10 mouse cellular contexts compared by ENCODE assay signal in genomic region chr13:55468851-55469560, GRCm38 (mm10). TPM values are rescaled to one million over a fixed set of nuclear protein-coding genes. Genes with fewer than 3 reads are reported as not detected.
DNase-seq lines count a peak whose midpoint lies in the region; ATAC-seq and TF ChIP-seq lines count a peak whose summit lies in the region.
"Had no signal": no experiment of that assay in that cellular context is flagged by ENCODE, and none has a peak within 500 bp of the region (broad histone marks: within the 10 kb centered on the region; RNA-seq: fewer than 3 reads in every experiment).

No protein-coding gene starts in this region.

- WGBS in kidney, postnatal 0 days: 47% methylated on average over 13 of the region's 13 CpGs
- WGBS in kidney, embryonic 15.5 days: 51% methylated on average over 13 of the region's 13 CpGs

- no peak overlapping the region for H3K4me3 ChIP-seq in kidney, postnatal 0 days (replicated peaks; ENCODE audit: low read depth, low read length)
- no peak overlapping the region for H3K4me3 ChIP-seq in kidney, embryonic 15.5 days (replicated peaks)
- H3K4me3 ChIP-seq in ES-Bruce4 (ENCODE audit: low read depth, low read length): no peak overlapping the region
- H3K4me3 ChIP-seq: neural tube, embryonic 12.5 days had no signal

- no peak overlapping the region for H3K27ac ChIP-seq in kidney, postnatal 0 days
- H3K27ac ChIP-seq in kidney, embryonic 15.5 days: no peak overlapping the region
- H3K27ac ChIP-seq in ES-Bruce4 (ENCODE audit: insufficient read depth, low read length): no peak overlapping the region
- H3K27ac ChIP-seq: neural tube, embryonic 12.5 days had no signal

- no peak overlapping the region for H3K9ac ChIP-seq in kidney, postnatal 0 days (ENCODE audit: low read depth, low read length)
- H3K9ac ChIP-seq in kidney, embryonic 15.5 days: no peak overlapping the region
- no peak overlapping the region for H3K9ac ChIP-seq in ES-Bruce4 (ENCODE audit: low read depth, poor library complexity, severe bottlenecking)
- H3K9ac ChIP-seq: neural tube, embryonic 12.5 days had no signal

- no peaks in the 10 kb centered on the region for H3K9me3 ChIP-seq in kidney, postnatal 0 days (replicated peaks; ENCODE audit: low read length)
- no peaks in the 10 kb centered on the region for H3K9me3 ChIP-seq in kidney, embryonic 15.5 days (replicated peaks)
- no peaks in the 10 kb centered on the region for H3K9me3 ChIP-seq in ES-Bruce4 (replicated peaks; ENCODE audit: control insufficient read depth, insufficient read depth, low read length, poor library complexity, severe bottlenecking)
- H3K9me3 ChIP-seq: neural tube, embryonic 12.5 days had no signal

- no peak for ATAC-seq in kidney, postnatal 0 days (replicated peaks; ENCODE audit: low FRiP score, low read depth)
- no peak for ATAC-seq in kidney, embryonic 15.5 days (replicated peaks; ENCODE audit: low FRiP score)

- TF ChIP-seq EP300 in ES-Bruce4 (IDR thresholded peaks at IDR 0.05; ENCODE audit: insufficient read depth, low read depth, low read length): no peak

- no peak overlapping the region for H3K4me2 ChIP-seq in kidney, postnatal 0 days (ENCODE audit: low read length)
- no peak overlapping the region for H3K4me2 ChIP-seq in kidney, embryonic 15.5 days
- H3K4me2 ChIP-seq: neural tube, embryonic 12.5 days had no signal

- no peaks in the 10 kb centered on the region for H3K27me3 ChIP-seq in kidney, postnatal 0 days (ENCODE audit: insufficient read depth, low read length)
- 0 out of 2 replicates have a peak, but pooled peaks cover 8% of the 10 kb centered on the region for H3K27me3 ChIP-seq in kidney, embryonic 15.5 days
- no peaks in the 10 kb centered on the region for H3K27me3 ChIP-seq in ES-Bruce4 (ENCODE audit: control insufficient read depth, insufficient read depth, low read length, poor library complexity, severe bottlenecking)
- H3K27me3 ChIP-seq: neural tube, embryonic 12.5 days had no signal

- no peak for TF ChIP-seq POLR2A in ES-Bruce4 (IDR thresholded peaks at IDR 0.05; ENCODE audit: insufficient read depth, low read length)
- no peak for TF ChIP-seq POLR2A in brain, embryonic 14.5 days (IDR thresholded peaks at IDR 0.05; ENCODE audit: borderline replicate concordance, extremely low read depth, insufficient read depth, insufficient read length, poor library complexity, severe bottlenecking)

- peak; percentile 83 for DNase-seq in kidney, postnatal 0 days (ENCODE audit: low spot score)
- peak; percentile 61 for DNase-seq in brain, embryonic 14.5 days (ENCODE audit: low read depth)
- peak; percentile 78 for DNase-seq in lung, postnatal 10 days
- no peak for DNase-seq in layer of hippocampus, postnatal 25 days (ENCODE audit: extremely low spot score in 1 of 2, low spot score in 1 of 2)
- DNase-seq in yolk sac, embryonic 10.5 days (ENCODE audit: low spot score): no peak
- no peak for DNase-seq in right cerebral cortex, adult 2 months (ENCODE audit: low spot score in 2 of 2)

- no peaks in the 10 kb centered on the region for H3K36me3 ChIP-seq in kidney, postnatal 0 days (ENCODE audit: insufficient read depth, low read length)
- H3K36me3 ChIP-seq in kidney, embryonic 15.5 days: peaks cover 4% of the 10 kb centered on the region
- no peaks in the 10 kb centered on the region for H3K36me3 ChIP-seq in ES-Bruce4 (ENCODE audit: control insufficient read depth, insufficient read depth, low read length, poor library complexity, severe bottlenecking)

- TF ChIP-seq CTCF in kidney, postnatal 0 days (IDR thresholded peaks at IDR 0.05; ENCODE audit: low read depth): peak; percentile 69
- TF ChIP-seq CTCF in ES-Bruce4 (IDR thresholded peaks at IDR 0.05; ENCODE audit: low read depth, low read length): peak; percentile 37
- peak; percentile 47; the same call in 1 of the 2 replicates for TF ChIP-seq CTCF in brain, embryonic 14.5 days (IDR thresholded peaks at IDR 0.05; ENCODE audit: borderline replicate concordance, extremely low read depth, insufficient read depth, insufficient read length)

- H3K4me1 ChIP-seq in kidney, postnatal 0 days (replicated peaks; ENCODE audit: insufficient read depth, low read length): peaks cover 12% of the 10 kb centered on the region; the same call in 1 of the 2 replicates
- H3K4me1 ChIP-seq in kidney, embryonic 15.5 days: peaks cover 47% of the 10 kb centered on the region
- H3K4me1 ChIP-seq in ES-Bruce4 (ENCODE audit: control insufficient read depth, insufficient read depth, low read length): no peaks in the 10 kb centered on the region

RNA-seq across cellular contexts. Expression of gene Prr7, which starts 4.9 kb away (rescaled TPM):
- polyA plus RNA-seq in kidney, postnatal 0 days (2015; fragmentation: Nextera tagmentation; extraction: Ambion mirVana): 0.63 and 0.75 TPM in 2 replicates
- polyA plus RNA-seq in kidney, embryonic 15.5 days (2015; fragmentation: Nextera tagmentation; extraction: Ambion mirVana): 0.70 and 0.75 TPM in 2 replicates
- polyA plus RNA-seq in ES-Bruce4 (2011; ENCODE audit: insufficient read depth, insufficient read length, low read depth, missing spikeins): 3.1 and 3.4 TPM in 2 replicates
- 75.5 and 77.4 TPM in 2 replicates for polyA plus RNA-seq in brain, embryonic 14.5 days (2012; rRNA removed)
- total RNA-seq in layer of hippocampus, postnatal 25 days (2021): 10 to 100 TPM; 96.9 to 97.3 TPM

RNA-seq across cellular contexts. Expression of gene Dbn1, which starts 18.9 kb away (rescaled TPM):
- polyA plus RNA-seq in kidney, postnatal 0 days (2015; fragmentation: Nextera tagmentation; extraction: Ambion mirVana): 104 and 125 TPM in 2 replicates
- 168 and 193 TPM in 2 replicates for polyA plus RNA-seq in kidney, embryonic 15.5 days (2015; fragmentation: Nextera tagmentation; extraction: Ambion mirVana)
- 43.6 and 44.3 TPM in 2 replicates for polyA plus RNA-seq in ES-Bruce4 (2011; ENCODE audit: insufficient read depth, insufficient read length, low read depth, missing spikeins)
- 809 and 867 TPM in 2 replicates for polyA plus RNA-seq in brain, embryonic 14.5 days (2012; rRNA removed)
- total RNA-seq in layer of hippocampus, postnatal 25 days (2021): 100 to 1,000 TPM; 356 to 398 TPM

RNA-seq across cellular contexts. Expression of gene Grk6, which starts 24.1 kb away (rescaled TPM):
- polyA plus RNA-seq in kidney, postnatal 0 days (2015; fragmentation: Nextera tagmentation; extraction: Ambion mirVana): 29.5 and 29.8 TPM in 2 replicates
- 41.6 and 45.9 TPM in 2 replicates for polyA plus RNA-seq in kidney, embryonic 15.5 days (2015; fragmentation: Nextera tagmentation; extraction: Ambion mirVana)
- 58.2 and 63.4 TPM in 2 replicates for polyA plus RNA-seq in ES-Bruce4 (2011; ENCODE audit: insufficient read depth, insufficient read length, low read depth, missing spikeins)
- polyA plus RNA-seq in brain, embryonic 14.5 days (2012; rRNA removed): 79.6 and 92.1 TPM in 2 replicates
- total RNA-seq in layer of hippocampus, postnatal 25 days (2021): 10 to 100 TPM; 66.7 to 74.7 TPM

RNA-seq across cellular contexts. Expression of gene F12, which starts 42.4 kb away (rescaled TPM):
- polyA plus RNA-seq in kidney, postnatal 0 days (2015; fragmentation: Nextera tagmentation; extraction: Ambion mirVana): 0.05 and 0.45 TPM in 2 replicates
- polyA plus RNA-seq in kidney, embryonic 15.5 days (2015; fragmentation: Nextera tagmentation; extraction: Ambion mirVana): 0.59 and 2.1 TPM in 2 replicates
- not detected in 2 replicates for polyA plus RNA-seq in ES-Bruce4 (2011; ENCODE audit: insufficient read depth, insufficient read length, low read depth, missing spikeins)
- 0.13 and 0.26 TPM in 2 replicates for polyA plus RNA-seq in brain, embryonic 14.5 days (2012; rRNA removed)
- under 1 TPM; 0.35 to 0.47 TPM for total RNA-seq in layer of hippocampus, postnatal 25 days (2021)
- total RNA-seq: hematopoietic stem cell, adult 5-6 weeks had no signal
- polyA plus RNA-seq: neural tube, embryonic 12.5 days had no signal

RNA-seq across cellular contexts. Expression of gene Pdlim7, which starts 44.5 kb away (rescaled TPM):
- 112 and 124 TPM in 2 replicates for polyA plus RNA-seq in kidney, postnatal 0 days (2015; fragmentation: Nextera tagmentation; extraction: Ambion mirVana)
- 141 and 169 TPM in 2 replicates for polyA plus RNA-seq in kidney, embryonic 15.5 days (2015; fragmentation: Nextera tagmentation; extraction: Ambion mirVana)
- polyA plus RNA-seq in ES-Bruce4 (2011; ENCODE audit: insufficient read depth, insufficient read length, low read depth, missing spikeins): 84.4 and 97.7 TPM in 2 replicates
- polyA plus RNA-seq in brain, embryonic 14.5 days (2012; rRNA removed): 118 and 126 TPM in 2 replicates
- 10 to 100 TPM; 86.6 to 97.7 TPM for total RNA-seq in layer of hippocampus, postnatal 25 days (2021)

Comparison
In these comparisons a context has a peak if more than half of its experiments do, and no peak if none do; other contexts are left out.
1. DNase-seq: peak in kidney, postnatal 0 days (single experiment), brain, embryonic 14.5 days (single experiment) and lung, postnatal 10 days (single experiment); none in layer of hippocampus, postnatal 25 days (0 of 2), yolk sac, embryonic 10.5 days (single experiment) and right cerebral cortex, adult 2 months (0 of 2).
2. RNA of gene Prr7, which starts 4.9 kb away (polyA plus RNA-seq): 75.5 to 77.4 TPM in brain, embryonic 14.5 days; 3.1 to 3.4 TPM in ES-Bruce4, 0.70 to 0.75 TPM in kidney, embryonic 15.5 days and 0.63 to 0.75 TPM in kidney, postnatal 0 days; every median in the first group is over 10 times any median in the second.
3. Peak in every context shown above with its lines, with median percentiles within 50 percentile points of each other: CTCF ChIP-seq.